Mouse (Mus musculus) ES-Bruce4 (cell line): Measurements from ENCODE around the gene Vmn1r198.

Experiments used
- CTCF ChIP-seq: IDR thresholded peaks from one replicate; pipeline ENCODE4 v1.8.1; 2011; ENCODE audit warnings: low read depth, low read length
- EP300 ChIP-seq: IDR thresholded peaks from 2 replicates; pipeline ENCODE4 v1.6.1; 2011; ENCODE audit warnings: low read depth, low read length; ENCODE audit not compliant: insufficient read depth
- POLR2A ChIP-seq: IDR thresholded peaks from one replicate; pipeline ENCODE4 v1.8.1; 2011; ENCODE audit warnings: low read length; ENCODE audit not compliant: insufficient read depth

GRCm38 (mm10) chr13:22320091-22320490 lies 30.1 kb upstream of the Vmn1r198 start:
- TF ChIP-seq CTCF (no peak), POLR2A (no peak), EP300 (no peak)
